Mouse (Mus musculus) yolk sac, embryonic 10.5 days (tissue): Measurements from ENCODE around the gene Casz1.

Experiments used
- DNase-seq: peaks from one replicate; pipeline ENCODE4 v3.0.0-alpha.2; 2017; ENCODE audit warnings: low spot score

The Casz1 gene

GRCm38 (mm10) chr4:148804137-148804779 is at the start of gene Casz1:
TSS of gene Casz1 (plus strand) at chr4:148804429.
- peak; percentile 89 for DNase-seq

- DNase-seq: no peak
These were observed 45.4 kb upstream of the Casz1 start for GRCm38 (mm10) chr4:148758863-148759262.

GRCm38 (mm10) chr4:148760152-148760551 is 44.1 kb upstream of the Casz1 start:
- no peak for DNase-seq

- DNase-seq: no peak
These were observed 38.0 kb upstream of the Casz1 start for GRCm38 (mm10) chr4:148766021-148766775.

- DNase-seq: no peak
These were observed 36.4 kb upstream of the Casz1 start for GRCm38 (mm10) chr4:148767655-148768305.

GRCm38 (mm10) chr4:148768649-148769048 is 35.6 kb upstream of the Casz1 start:
- DNase-seq: no peak

- no peak for DNase-seq
These were observed 33.4 kb upstream of the Casz1 start for GRCm38 (mm10) chr4:148770582-148771408.

GRCm38 (mm10) chr4:148771409-148771929 is 32.8 kb upstream of the Casz1 start:
- DNase-seq: no peak

- DNase-seq: no peak
These were observed 31.6 kb upstream of the Casz1 start for GRCm38 (mm10) chr4:148772658-148773057.

- no peak for DNase-seq
These were observed 30.2 kb upstream of the Casz1 start for GRCm38 (mm10) chr4:148774036-148774435.

- no peak for DNase-seq
These were observed 28.6 kb upstream of the Casz1 start for GRCm38 (mm10) chr4:148775476-148776269.

GRCm38 (mm10) chr4:148780097-148780621 is 24.1 kb upstream of the Casz1 start:
- DNase-seq: no peak

- DNase-seq: no peak
These were observed 22.7 kb upstream of the Casz1 start for GRCm38 (mm10) chr4:148781516-148781915.

GRCm38 (mm10) chr4:148782880-148783279 is 21.3 kb upstream of the Casz1 start:
- no peak for DNase-seq

- no peak for DNase-seq
These were observed 20.5 kb upstream of the Casz1 start for GRCm38 (mm10) chr4:148783760-148784159.

- DNase-seq: no peak
These were observed 19.1 kb upstream of the Casz1 start for GRCm38 (mm10) chr4:148785053-148785567.

- DNase-seq: no peak
These were observed 18.2 kb upstream of the Casz1 start for GRCm38 (mm10) chr4:148785995-148786394.

- DNase-seq: no peak
These were observed 13.3 kb upstream of the Casz1 start for GRCm38 (mm10) chr4:148790940-148791339.

GRCm38 (mm10) chr4:148795038-148795437 is 9.2 kb upstream of the Casz1 start:
- DNase-seq: no peak

GRCm38 (mm10) chr4:148797475-148798324 is 6.5 kb upstream of the Casz1 start:
- no peak for DNase-seq
